Comparison of ENCODE assay signal across 14 mouse cellular contexts in genomic region chr1:36016566-36016965, GRCm38 (mm10). TPM values are rescaled to one million over a fixed set of nuclear protein-coding genes. Genes with fewer than 3 reads are reported as not detected.
DNase-seq lines count a peak whose midpoint lies in the region; ATAC-seq and TF ChIP-seq lines count a peak whose summit lies in the region.
"Had no signal": no experiment of that assay in that cellular context is flagged by ENCODE, and none has a peak within 500 bp of the region (broad histone marks: within the 10 kb centered on the region; RNA-seq: fewer than 3 reads in every experiment).

No protein-coding gene starts in this region.

- H3K27ac ChIP-seq in hindbrain, embryonic 10.5 days = peak overlapping the region; percentile 85
- no peak overlapping the region for H3K27ac ChIP-seq in hindbrain, embryonic 16.5 days (ENCODE audit: low read depth, low read length)
- H3K27ac ChIP-seq in midbrain, embryonic 12.5 days (replicated peaks) = 0 out of 2 replicates have a peak overlapping the region, but pooled peaks have one; percentile 32
- H3K27ac ChIP-seq in midbrain, postnatal 0 days (ENCODE audit: low read depth, low read length) = no peak overlapping the region
- H3K27ac ChIP-seq in limb, embryonic 12.5 days = peak overlapping the region; percentile 81

- no peaks in the 10 kb centered on the region for H3K9me3 ChIP-seq in hindbrain, embryonic 10.5 days
- H3K9me3 ChIP-seq in hindbrain, embryonic 16.5 days (ENCODE audit: control insufficient read depth, low read length) = no peaks in the 10 kb centered on the region
- H3K9me3 ChIP-seq in midbrain, embryonic 12.5 days = no peaks in the 10 kb centered on the region
- no peaks in the 10 kb centered on the region for H3K9me3 ChIP-seq in midbrain, postnatal 0 days (ENCODE audit: low read length)
- H3K9me3 ChIP-seq in limb, embryonic 12.5 days = no peaks in the 10 kb centered on the region
- H3K9me3 ChIP-seq: G1E had no signal

- ATAC-seq in hindbrain, embryonic 16.5 days = no peak
- ATAC-seq in midbrain, embryonic 12.5 days (ENCODE audit: low FRiP score, low read depth) = no peak
- no peak for ATAC-seq in midbrain, postnatal 0 days (ENCODE audit: low FRiP score)
- no peak; the same call in 1 of the 2 replicates for ATAC-seq in limb, embryonic 12.5 days (ENCODE audit: insufficient number of reproducible peaks, insufficient read depth, low FRiP score, low TSS enrichment, low read depth)
- no peak for ATAC-seq in monocyte, adult 5-6 weeks (replicated peaks; ENCODE audit: insufficient number of reproducible peaks, low FRiP score, low TSS enrichment, poor library complexity, severe bottlenecking)
- ATAC-seq: activated CD4-positive, CD25-positive, alpha-beta regulatory T cell, adult 4 months had no signal

- H3K27me3 ChIP-seq in hindbrain, embryonic 10.5 days (ENCODE audit: insufficient read depth, poor library complexity, severe bottlenecking) = no peaks in the 10 kb centered on the region
- no peaks in the 10 kb centered on the region for H3K27me3 ChIP-seq in hindbrain, embryonic 16.5 days (replicated peaks; ENCODE audit: control insufficient read depth, insufficient read depth, low read length)
- no peaks in the 10 kb centered on the region for H3K27me3 ChIP-seq in midbrain, embryonic 12.5 days
- no peaks in the 10 kb centered on the region for H3K27me3 ChIP-seq in midbrain, postnatal 0 days (ENCODE audit: insufficient read depth, low read length)
- H3K27me3 ChIP-seq in limb, embryonic 12.5 days = no peaks in the 10 kb centered on the region

- H3K4me2 ChIP-seq in hindbrain, embryonic 16.5 days (ENCODE audit: low read length) = no peak overlapping the region
- no peak overlapping the region for H3K4me2 ChIP-seq in midbrain, embryonic 12.5 days (replicated peaks)
- no peak overlapping the region for H3K4me2 ChIP-seq in midbrain, postnatal 0 days (ENCODE audit: low read depth, low read length, poor library complexity, severe bottlenecking)
- H3K4me2 ChIP-seq in limb, embryonic 12.5 days = peak overlapping the region; percentile 36; the same call in 1 of the 2 replicates

- H3K36me3 ChIP-seq in hindbrain, embryonic 10.5 days = no peaks in the 10 kb centered on the region
- no peaks in the 10 kb centered on the region for H3K36me3 ChIP-seq in hindbrain, embryonic 16.5 days (ENCODE audit: control insufficient read depth, insufficient read depth, low read length)
- H3K36me3 ChIP-seq in midbrain, embryonic 12.5 days = no peaks in the 10 kb centered on the region
- H3K36me3 ChIP-seq in midbrain, postnatal 0 days (ENCODE audit: insufficient read depth, low read length) = no peaks in the 10 kb centered on the region
- H3K36me3 ChIP-seq in limb, embryonic 12.5 days = no peaks in the 10 kb centered on the region
- H3K36me3 ChIP-seq: G1E had no signal

- H3K4me3 ChIP-seq in hindbrain, embryonic 10.5 days = no peak overlapping the region
- no peak overlapping the region for H3K4me3 ChIP-seq in hindbrain, embryonic 16.5 days (ENCODE audit: low read length)
- no peak overlapping the region for H3K4me3 ChIP-seq in midbrain, embryonic 12.5 days
- H3K4me3 ChIP-seq in midbrain, postnatal 0 days (ENCODE audit: low read depth, low read length) = no peak overlapping the region
- no peak overlapping the region for H3K4me3 ChIP-seq in limb, embryonic 12.5 days (replicated peaks)

- no peak for TF ChIP-seq CTCF in midbrain, postnatal 0 days (IDR thresholded peaks at IDR 0.05)

- peak; percentile 9 for DNase-seq in embryo, embryonic 11 days
- no peak for DNase-seq in embryo, embryonic 10.5 days (ENCODE audit: low spot score)
- DNase-seq in hindbrain, embryonic 10.5 days (ENCODE audit: low spot score) = no peak
- no peak for DNase-seq in midbrain, postnatal 0 days (ENCODE audit: low spot score)
- DNase-seq: cerebellum, adult 9-10 months; gastrocnemius, postnatal 10 days; lung, adult 2 months; thymus, adult 18-20 months had no signal

- WGBS in hindbrain, embryonic 10.5 days = 38% methylated on average over 4 of the region's 4 CpGs
- WGBS in hindbrain, embryonic 16.5 days = 38% methylated on average over 4 of the region's 4 CpGs
- 34% methylated on average over 4 of the region's 4 CpGs for WGBS in midbrain, embryonic 12.5 days
- 36% methylated on average over 4 of the region's 4 CpGs for WGBS in midbrain, postnatal 0 days
- WGBS in limb, embryonic 12.5 days = 46% methylated on average over 4 of the region's 4 CpGs

- H3K4me1 ChIP-seq in hindbrain, embryonic 10.5 days (replicated peaks) = peaks cover 35% of the 10 kb centered on the region
- H3K4me1 ChIP-seq in hindbrain, embryonic 16.5 days (ENCODE audit: control insufficient read depth, insufficient read depth, low read depth, low read length) = peaks cover 5% of the 10 kb centered on the region
- peaks cover 14% of the 10 kb centered on the region for H3K4me1 ChIP-seq in midbrain, embryonic 12.5 days
- H3K4me1 ChIP-seq in midbrain, postnatal 0 days (ENCODE audit: insufficient read depth, low read length) = no peaks in the 10 kb centered on the region
- peaks cover 30% of the 10 kb centered on the region for H3K4me1 ChIP-seq in limb, embryonic 12.5 days (replicated peaks)

- no peak overlapping the region for H3K9ac ChIP-seq in hindbrain, embryonic 16.5 days (ENCODE audit: low read depth, low read length)
- no peak overlapping the region for H3K9ac ChIP-seq in midbrain, embryonic 12.5 days (replicated peaks)
- no peak overlapping the region for H3K9ac ChIP-seq in midbrain, postnatal 0 days (replicated peaks; ENCODE audit: low read length, poor library complexity, severe bottlenecking)
- H3K9ac ChIP-seq in limb, embryonic 12.5 days (replicated peaks) = no peak overlapping the region

RNA-seq across cellular contexts. Expression of gene Hs6st1, which starts 51.6 kb away (rescaled TPM):
- 5.2 and 6.2 TPM in 2 replicates for polyA plus RNA-seq in hindbrain, embryonic 10.5 days (2016; fragmentation: Nextera tagmentation; extraction: Ambion mirVana)
- polyA plus RNA-seq in hindbrain, embryonic 16.5 days (2015; fragmentation: Nextera tagmentation; extraction: Ambion mirVana) = 9.5 and 11.7 TPM in 2 replicates
- polyA plus RNA-seq in midbrain, embryonic 12.5 days (2016; fragmentation: Nextera tagmentation; extraction: Ambion mirVana) = 10.8 and 11.8 TPM in 2 replicates
- total RNA-seq in midbrain, postnatal 0 days (2014; rRNA removed) = 89.8 and 104 TPM in 2 replicates
- 17.3 and 17.4 TPM in 2 replicates for polyA plus RNA-seq in midbrain, postnatal 0 days (2015; fragmentation: Nextera tagmentation; extraction: Ambion mirVana)
- polyA plus RNA-seq in limb, embryonic 12.5 days (2016; fragmentation: Nextera tagmentation; extraction: Ambion mirVana) = 4.9 and 12.0 TPM in 2 replicates
- 16.2 to 26.3 TPM (median 21.9 TPM) in 3 replicates for total RNA-seq in monocyte, adult 5-6 weeks (2017)

Comparison
In these comparisons a context has a peak if more than half of its experiments do, and no peak if none do; other contexts are left out.
1. H3K27ac ChIP-seq: peak in hindbrain, embryonic 10.5 days (single experiment), midbrain, embryonic 12.5 days (single experiment) and limb, embryonic 12.5 days (single experiment); none in hindbrain, embryonic 16.5 days (single experiment) and midbrain, postnatal 0 days (single experiment).